Mouse (Mus musculus): Measurements from ENCODE around the gene Slc38a6.

GRCm38 (mm10) chr12:73370367-73370944 is 83.9 kb downstream of the Slc38a6 start:
- TF ChIP-seq ZC3H11A (IDR thresholded peaks at IDR 0.05; ENCODE audit: borderline replicate concordance, low read depth, low read length) (no peak), CHD2 (IDR thresholded peaks at IDR 0.05; ENCODE audit: low read depth, low read length) (no peak)

All from ES-E14 (cell line).